Mouse (Mus musculus): ENCODE results near the gene Capn8.

DNA sequence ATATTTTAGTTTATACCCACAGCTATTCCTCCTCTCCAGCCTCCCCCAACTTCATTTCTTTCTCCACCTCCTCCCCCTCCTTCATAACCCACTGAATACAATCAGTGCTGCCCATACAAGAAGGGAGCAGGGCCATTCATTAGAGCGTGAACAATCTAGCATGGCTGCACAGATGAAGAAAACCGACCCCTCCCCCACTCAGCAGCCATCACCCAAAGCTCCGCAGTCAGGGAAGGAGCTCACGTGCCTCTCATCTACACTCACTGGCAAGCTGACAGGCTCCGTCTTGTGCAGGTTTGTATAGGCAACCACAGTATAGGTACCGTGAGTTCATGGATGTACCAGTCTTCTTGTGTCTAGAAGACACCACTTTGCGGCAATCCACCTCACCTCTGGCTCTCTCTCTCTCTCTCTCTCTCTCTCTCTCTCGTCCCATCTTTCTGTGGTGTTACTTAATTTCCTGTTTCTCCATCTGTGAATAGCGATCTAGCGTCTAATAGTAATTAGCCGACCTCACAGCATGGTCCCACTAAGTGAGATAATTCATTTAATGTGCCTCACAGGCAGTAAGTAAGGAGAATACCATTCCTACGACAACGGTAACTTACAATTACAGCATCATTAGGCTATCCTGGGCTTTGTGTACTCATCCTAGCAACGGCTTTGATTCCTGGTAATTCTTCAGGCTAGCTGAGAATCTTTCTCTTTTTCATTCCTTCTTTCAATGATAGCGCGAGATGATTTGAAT is 53.6 kb downstream of the Capn8 start:
- TF ChIP-seq CTCF (conservative IDR thresholded peaks at IDR 0.05; ENCODE audit: low read length) (no peak), POU5F1 (IDR thresholded peaks at IDR 0.05; ENCODE audit: borderline replicate concordance, low read length) (no peak)
